Mouse (Mus musculus) heart, postnatal 0 days (tissue): ENCODE data around the gene Bcar3.

Experiments used
- CTCF ChIP-seq: IDR thresholded peaks from 2 replicates; pipeline ENCODE4 v1.5.1; 2016; ENCODE audit warnings: antibody characterized with exemption, control low read depth, low read depth
- EP300 ChIP-seq: IDR thresholded peaks from 2 replicates; pipeline ENCODE4 v1.6.1; 2016; ENCODE audit warnings: antibody characterized with exemption, low read depth

DNA sequence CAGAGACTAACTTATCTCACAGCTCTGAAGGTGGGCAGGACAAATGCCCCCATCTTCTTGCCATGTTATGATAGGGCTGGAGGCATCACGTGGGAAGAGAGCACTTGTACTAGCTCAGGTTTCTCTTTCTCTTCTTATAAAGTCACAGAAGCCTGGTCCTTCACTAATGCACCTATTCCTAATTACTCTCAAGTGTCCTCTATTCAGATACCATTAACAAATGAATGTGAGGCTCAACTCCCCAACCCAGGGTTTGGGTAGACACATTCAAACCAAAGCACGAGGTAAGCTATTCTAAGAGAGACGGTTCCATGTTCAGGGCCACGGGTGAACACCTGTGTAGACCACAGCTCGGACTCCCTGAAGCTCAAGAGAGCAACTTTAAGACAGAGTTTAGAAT is 96.0 kb downstream of the Bcar3 start:
- TF ChIP-seq CTCF (no peak), EP300 (no peak)
